Mouse (Mus musculus): Measurements from ENCODE around the gene Adipoq. TPM values are rescaled to one million over a fixed set of nuclear protein-coding genes. Genes with fewer than 3 reads are reported as not detected.

Adipoq gene
- polyA plus RNA-seq, 1 experiment = 68.9 TPM

- Histone ChIP-seq H3K36me3 (ENCODE audit: control insufficient read depth, insufficient read depth, low read length) (no peaks in the 10 kb centered on the region), H3K27ac (ENCODE audit: insufficient read depth, low read depth, low read length) (no peak overlapping the region), H3K27me3 (replicated peaks; ENCODE audit: control insufficient read depth, insufficient read depth, low read length) (no peaks in the 10 kb centered on the region), H3K4me1 (ENCODE audit: control insufficient read depth, insufficient read depth, low read length) (no peaks in the 10 kb centered on the region), H3K4me3 (ENCODE audit: insufficient read depth, low read depth, low read length) (no peak overlapping the region)
- TF ChIP-seq POLR2A (IDR thresholded peaks at IDR 0.05; ENCODE audit: low read depth, low read length) (no peak), CTCF (conservative IDR thresholded peaks at IDR 0.05; ENCODE audit: insufficient read depth, insufficient read length, low read depth, low read length) (no peak)
- no peak for DNase-seq
- 73% methylated on average over 2 of the region's 2 CpGs for WGBS
Observed at GRCm38 (mm10) chr16:23159749-23160148, 13.4 kb downstream of the Adipoq start.

DNA sequence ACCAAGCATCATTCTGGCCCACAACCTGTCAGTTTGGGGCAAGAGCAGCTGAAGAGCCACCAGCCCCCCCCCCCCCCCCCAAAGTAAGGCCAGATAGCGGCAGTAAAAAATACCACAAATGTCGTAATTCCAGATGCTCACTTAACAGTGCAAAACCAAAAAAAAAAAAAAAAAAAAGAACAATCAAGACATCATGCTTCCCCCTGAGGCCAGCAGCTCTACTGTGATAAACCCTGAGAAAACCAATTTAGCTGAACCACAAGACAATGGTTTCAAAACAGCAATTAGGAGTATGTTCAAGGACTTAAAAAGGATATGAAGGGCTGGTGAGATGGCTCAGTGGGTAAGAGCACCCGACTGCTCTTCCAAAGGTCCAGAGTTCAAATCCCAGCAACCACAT is 15.8 kb downstream of the Adipoq start:
- Histone ChIP-seq H3K27ac (ENCODE audit: insufficient read depth, low read depth, low read length) (no peak overlapping the region), H3K36me3 (ENCODE audit: control insufficient read depth, insufficient read depth, low read length) (no peaks in the 10 kb centered on the region), H3K4me1 (ENCODE audit: control insufficient read depth, insufficient read depth, low read length) (no peaks in the 10 kb centered on the region), H3K27me3 (replicated peaks; ENCODE audit: control insufficient read depth, insufficient read depth, low read length) (no peaks in the 10 kb centered on the region), H3K4me3 (ENCODE audit: insufficient read depth, low read depth, low read length) (no peak overlapping the region)
- TF ChIP-seq POLR2A (IDR thresholded peaks at IDR 0.05; ENCODE audit: low read depth, low read length) = no peak
- WGBS = 84% methylated on average over 3 of the region's 3 CpGs
- DNase-seq = no peak

DNA sequence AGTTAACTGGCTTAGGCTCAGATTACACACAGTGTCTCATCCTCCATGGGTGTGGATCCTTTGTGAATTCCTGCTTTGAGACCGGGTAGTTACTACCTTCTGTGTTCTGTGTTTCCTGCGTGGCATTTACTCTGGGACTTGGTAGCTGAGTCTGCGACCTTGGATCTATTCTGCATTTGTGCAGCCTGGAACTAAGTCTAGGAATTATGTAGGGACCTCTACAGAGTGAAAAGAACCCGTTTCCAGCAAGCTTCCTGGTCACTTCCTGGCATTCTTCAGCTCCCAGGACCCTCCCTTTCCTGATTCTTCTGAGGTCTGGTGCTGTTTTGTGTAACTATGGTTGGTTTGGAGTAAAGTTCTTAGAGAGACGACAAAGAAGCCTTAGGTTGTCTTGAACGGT is 18.1 kb downstream of the Adipoq start:
- peak overlapping the region; percentile 51 for H3K27ac ChIP-seq (ENCODE audit: insufficient read depth, low read depth, low read length)
- 65% methylated on average over 6 of the region's 6 CpGs for whole genome bisulfite sequencing
- H3K4me1 ChIP-seq (ENCODE audit: control insufficient read depth, insufficient read depth, low read length) = no peaks in the 10 kb centered on the region
- H3K27me3 ChIP-seq (replicated peaks; ENCODE audit: control insufficient read depth, insufficient read depth, low read length) = no peaks in the 10 kb centered on the region
- TF ChIP-seq CTCF (conservative IDR thresholded peaks at IDR 0.05; ENCODE audit: insufficient read depth, insufficient read length, low read depth, low read length) (no peak), POLR2A (IDR thresholded peaks at IDR 0.05; ENCODE audit: low read depth, low read length) (no peak)
- no peak overlapping the region for H3K4me3 ChIP-seq (ENCODE audit: insufficient read depth, low read depth, low read length)
- DNase-seq = peak; percentile 54
- no peaks in the 10 kb centered on the region for H3K36me3 ChIP-seq (ENCODE audit: control insufficient read depth, insufficient read depth, low read length)

- H3K27ac ChIP-seq (ENCODE audit: insufficient read depth, low read depth, low read length) = no peak overlapping the region
- WGBS = 82% methylated on average over 9 of the region's 9 CpGs
- no peaks in the 10 kb centered on the region for H3K4me1 ChIP-seq (ENCODE audit: control insufficient read depth, insufficient read depth, low read length)
- no peak overlapping the region for H3K4me3 ChIP-seq (ENCODE audit: insufficient read depth, low read depth, low read length)
- no peaks in the 10 kb centered on the region for H3K27me3 ChIP-seq (replicated peaks; ENCODE audit: control insufficient read depth, insufficient read depth, low read length)
- TF ChIP-seq POLR2A (IDR thresholded peaks at IDR 0.05; ENCODE audit: low read depth, low read length) = no peak
- 0 out of 2 replicates have a peak, but pooled peaks have one; percentile 20 for TF ChIP-seq CTCF (conservative IDR thresholded peaks at IDR 0.05; ENCODE audit: insufficient read depth, insufficient read length, low read depth, low read length)
- no peak for DNase-seq
- H3K36me3 ChIP-seq (ENCODE audit: control insufficient read depth, insufficient read depth, low read length) = no peaks in the 10 kb centered on the region
Observed at GRCm38 (mm10) chr16:23165441-23165840, 19.1 kb downstream of the Adipoq start.

DNA sequence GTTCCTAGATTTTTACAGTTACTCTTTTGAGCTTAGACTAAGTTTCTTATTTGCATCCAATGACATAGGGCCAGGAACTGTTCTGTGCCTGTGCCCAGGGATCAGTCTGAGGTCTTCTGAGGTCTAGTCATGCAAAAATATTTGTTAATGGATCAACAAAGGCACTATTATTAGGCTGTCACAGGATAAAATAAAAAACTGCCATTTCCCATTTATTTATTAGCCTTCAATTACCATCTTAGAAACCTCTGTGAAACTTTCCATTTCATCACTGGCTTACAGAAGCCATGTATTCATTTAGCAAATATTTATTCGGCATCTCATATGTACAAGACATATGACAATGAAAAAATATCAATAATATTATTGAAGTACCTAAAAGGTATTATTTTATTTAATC is 20.3 kb downstream of the Adipoq start:
- Histone ChIP-seq H3K4me3 (ENCODE audit: insufficient read depth, low read depth, low read length) (no peak overlapping the region), H3K4me1 (ENCODE audit: control insufficient read depth, insufficient read depth, low read length) (no peaks in the 10 kb centered on the region), H3K27me3 (replicated peaks; ENCODE audit: control insufficient read depth, insufficient read depth, low read length) (no peaks in the 10 kb centered on the region), H3K36me3 (ENCODE audit: control insufficient read depth, insufficient read depth, low read length) (no peaks in the 10 kb centered on the region), H3K27ac (ENCODE audit: insufficient read depth, low read depth, low read length) (no peak overlapping the region)
- DNase-seq = no peak
- WGBS = 80% methylated on average over 1 of the region's 1 CpGs
- no peak for TF ChIP-seq POLR2A (IDR thresholded peaks at IDR 0.05; ENCODE audit: low read depth, low read length)
- TF ChIP-seq CTCF (conservative IDR thresholded peaks at IDR 0.05; ENCODE audit: insufficient read depth, insufficient read length, low read depth, low read length) = no peak

DNA sequence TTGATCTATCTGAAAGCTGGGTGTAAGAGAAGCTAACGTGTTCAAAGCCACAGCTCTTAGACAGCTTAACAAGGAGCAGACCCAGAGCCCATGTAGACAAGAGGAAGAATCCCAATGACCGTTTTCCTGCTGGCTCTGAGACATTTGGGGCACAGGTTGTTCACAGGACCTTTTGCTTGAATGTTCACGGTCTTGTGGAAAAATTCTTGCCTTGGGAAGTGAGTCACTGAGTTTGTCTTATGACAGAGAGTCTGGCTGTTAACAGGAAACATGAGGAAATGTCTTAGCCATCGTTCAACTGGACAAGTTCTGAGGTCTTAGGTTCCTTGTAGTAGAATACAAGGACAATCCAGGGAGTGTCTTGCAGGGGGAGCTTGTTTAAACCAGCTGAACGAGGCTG is 20.7 kb downstream of the Adipoq start:
- WGBS = 54% methylated on average over 5 of the region's 5 CpGs
- Histone ChIP-seq H3K4me1 (ENCODE audit: control insufficient read depth, insufficient read depth, low read length) (no peaks in the 10 kb centered on the region), H3K36me3 (ENCODE audit: control insufficient read depth, insufficient read depth, low read length) (no peaks in the 10 kb centered on the region), H3K27me3 (replicated peaks; ENCODE audit: control insufficient read depth, insufficient read depth, low read length) (no peaks in the 10 kb centered on the region), H3K27ac (ENCODE audit: insufficient read depth, low read depth, low read length) (peak overlapping the region; percentile 5; the same call in 1 of the 2 replicates), H3K4me3 (ENCODE audit: insufficient read depth, low read depth, low read length) (no peak overlapping the region)
- peak; percentile 67 for DNase-seq
- TF ChIP-seq CTCF (conservative IDR thresholded peaks at IDR 0.05; ENCODE audit: insufficient read depth, insufficient read length, low read depth, low read length) (no peak), POLR2A (IDR thresholded peaks at IDR 0.05; ENCODE audit: low read depth, low read length) (no peak)

DNA sequence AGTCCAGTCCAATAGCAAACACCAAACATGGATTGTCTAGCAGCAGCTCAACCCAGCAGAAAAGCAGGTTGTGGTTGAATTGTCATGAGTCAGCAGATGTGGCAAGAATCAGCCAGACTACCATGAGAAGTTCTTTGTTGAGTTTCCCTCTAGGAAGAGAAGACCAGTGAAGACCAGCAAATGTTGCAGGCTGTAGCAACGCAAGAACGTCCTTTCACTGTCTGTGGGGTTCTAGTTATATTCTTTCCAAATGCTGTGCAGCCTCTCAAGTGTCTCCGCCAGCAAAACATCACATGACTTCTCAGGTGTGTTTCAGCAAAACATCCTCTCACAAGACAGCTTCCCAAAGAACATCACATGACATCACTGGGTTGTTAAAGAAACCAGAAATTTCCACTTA is 24.5 kb downstream of the Adipoq start:
- Histone ChIP-seq H3K27ac (ENCODE audit: insufficient read depth, low read depth, low read length) (no peak overlapping the region), H3K4me3 (ENCODE audit: insufficient read depth, low read depth, low read length) (no peak overlapping the region), H3K27me3 (replicated peaks; ENCODE audit: control insufficient read depth, insufficient read depth, low read length) (no peaks in the 10 kb centered on the region), H3K36me3 (ENCODE audit: control insufficient read depth, insufficient read depth, low read length) (no peaks in the 10 kb centered on the region), H3K4me1 (ENCODE audit: control insufficient read depth, insufficient read depth, low read length) (no peaks in the 10 kb centered on the region)
- no peak for DNase-seq
- TF ChIP-seq POLR2A (IDR thresholded peaks at IDR 0.05; ENCODE audit: low read depth, low read length) (no peak), CTCF (conservative IDR thresholded peaks at IDR 0.05; ENCODE audit: insufficient read depth, insufficient read length, low read depth, low read length) (no peak)
- 96% methylated on average over 3 of the region's 3 CpGs for WGBS

DNA sequence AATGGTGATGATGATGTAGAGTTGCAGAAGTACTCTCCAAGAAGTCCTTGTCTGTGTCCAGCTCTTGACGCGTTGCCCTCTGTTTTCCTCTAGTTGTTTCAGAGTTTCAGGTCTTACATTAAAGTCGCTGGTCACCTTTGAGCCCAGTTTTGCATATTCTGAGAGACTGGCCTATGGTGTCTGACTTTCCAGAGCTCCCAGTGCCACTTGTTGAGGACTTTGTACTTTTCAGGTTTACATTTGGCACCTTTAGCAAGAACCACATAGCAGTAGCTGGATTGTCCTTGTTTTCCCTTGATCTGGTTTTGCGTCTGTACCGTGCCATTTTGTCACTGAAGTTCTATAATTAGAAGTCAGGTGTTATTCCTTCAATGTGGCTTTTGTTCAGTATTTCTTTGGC is 27.6 kb downstream of the Adipoq start:
- no peak overlapping the region for H3K4me3 ChIP-seq (ENCODE audit: insufficient read depth, low read depth, low read length)
- H3K4me1 ChIP-seq (ENCODE audit: control insufficient read depth, insufficient read depth, low read length) = no peaks in the 10 kb centered on the region
- no peaks in the 10 kb centered on the region for H3K27me3 ChIP-seq (replicated peaks; ENCODE audit: control insufficient read depth, insufficient read depth, low read length)
- H3K27ac ChIP-seq (ENCODE audit: insufficient read depth, low read depth, low read length) = no peak overlapping the region
- no peak for TF ChIP-seq CTCF (conservative IDR thresholded peaks at IDR 0.05; ENCODE audit: insufficient read depth, insufficient read length, low read depth, low read length)
- TF ChIP-seq POLR2A (IDR thresholded peaks at IDR 0.05; ENCODE audit: low read depth, low read length) = no peak
- DNase-seq = no peak
- WGBS = 86% methylated on average over 5 of the region's 5 CpGs
- no peaks in the 10 kb centered on the region for H3K36me3 ChIP-seq (ENCODE audit: control insufficient read depth, insufficient read depth, low read length)

Data from kidney, adult 2 months (tissue).